Mouse (Mus musculus): ENCODE measurements around the gene Catsper3.

The Catsper3 gene

DNA sequence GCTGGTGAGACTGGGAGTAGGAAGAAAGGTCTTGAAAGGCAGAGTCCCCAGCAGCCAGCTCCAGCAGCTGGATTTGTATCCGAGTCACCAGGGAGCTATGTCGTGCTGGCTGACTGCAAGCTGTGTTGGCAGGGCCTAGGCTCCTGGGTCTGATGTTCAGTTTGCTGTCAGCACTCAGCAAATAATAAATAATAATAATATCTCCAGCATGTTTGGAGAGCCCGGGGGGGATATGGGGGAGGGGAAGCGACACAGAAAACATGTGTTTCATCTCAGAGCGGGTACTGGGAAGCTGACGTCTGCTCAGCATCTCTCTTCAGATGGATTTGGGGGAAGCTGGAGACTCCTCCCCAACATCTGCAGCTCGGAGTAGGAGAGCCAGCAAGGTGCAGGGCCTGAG, 71.4 kb downstream of the Catsper3 start:
- no peak for DNase-seq

GRCm38 (mm10) chr13:55858463-55858862, 74.1 kb downstream of the Catsper3 start:
- no peak for DNase-seq

Measured in kidney, postnatal 36 days (tissue).